Mouse (Mus musculus) T-cell, adult 2 months (primary cell): Measurements from ENCODE around the gene Pfn2.
"Not testable (repeated sequence)": the region's sequence is repeated elsewhere in the genome, so short reads cannot be mapped to it uniquely, and the experiment has no call there.

ENCODE experiments used
- DNase-seq: peaks from one replicate; pipeline ENCODE4 v3.0.0; 2022; ENCODE audit warnings: low spot score

Pfn2 gene

DNA sequence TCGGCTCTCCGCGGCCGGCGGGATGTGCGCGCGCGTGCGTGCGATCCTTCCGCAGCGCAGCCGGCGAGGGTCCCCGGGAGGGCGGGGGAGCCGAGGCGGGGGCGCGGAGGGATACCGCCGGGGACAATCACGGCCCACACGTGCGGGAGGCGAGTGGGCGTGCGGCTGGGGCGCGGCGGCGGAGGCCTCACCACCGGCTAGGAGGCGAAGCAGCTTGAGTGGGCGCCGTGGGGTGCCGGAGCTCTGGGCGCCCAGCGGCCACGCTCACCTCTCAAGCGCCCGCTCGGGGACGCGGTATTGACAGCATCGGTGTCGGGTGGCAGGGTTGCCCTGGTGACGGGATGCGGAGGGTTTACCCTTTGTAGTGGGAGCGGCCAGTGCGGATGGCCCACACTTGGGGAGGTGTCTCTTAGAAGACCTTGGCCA, at the start of gene Pfn2:
TSS of gene Pfn2 (minus strand) at position 320 of the 426 bp plus-strand sequence.
- DNase-seq = peak; percentile 59

GRCm38 (mm10) chr3:57882945-57883344, 35.1 kb upstream of the Pfn2 start:
- DNase-seq = no peak

DNA sequence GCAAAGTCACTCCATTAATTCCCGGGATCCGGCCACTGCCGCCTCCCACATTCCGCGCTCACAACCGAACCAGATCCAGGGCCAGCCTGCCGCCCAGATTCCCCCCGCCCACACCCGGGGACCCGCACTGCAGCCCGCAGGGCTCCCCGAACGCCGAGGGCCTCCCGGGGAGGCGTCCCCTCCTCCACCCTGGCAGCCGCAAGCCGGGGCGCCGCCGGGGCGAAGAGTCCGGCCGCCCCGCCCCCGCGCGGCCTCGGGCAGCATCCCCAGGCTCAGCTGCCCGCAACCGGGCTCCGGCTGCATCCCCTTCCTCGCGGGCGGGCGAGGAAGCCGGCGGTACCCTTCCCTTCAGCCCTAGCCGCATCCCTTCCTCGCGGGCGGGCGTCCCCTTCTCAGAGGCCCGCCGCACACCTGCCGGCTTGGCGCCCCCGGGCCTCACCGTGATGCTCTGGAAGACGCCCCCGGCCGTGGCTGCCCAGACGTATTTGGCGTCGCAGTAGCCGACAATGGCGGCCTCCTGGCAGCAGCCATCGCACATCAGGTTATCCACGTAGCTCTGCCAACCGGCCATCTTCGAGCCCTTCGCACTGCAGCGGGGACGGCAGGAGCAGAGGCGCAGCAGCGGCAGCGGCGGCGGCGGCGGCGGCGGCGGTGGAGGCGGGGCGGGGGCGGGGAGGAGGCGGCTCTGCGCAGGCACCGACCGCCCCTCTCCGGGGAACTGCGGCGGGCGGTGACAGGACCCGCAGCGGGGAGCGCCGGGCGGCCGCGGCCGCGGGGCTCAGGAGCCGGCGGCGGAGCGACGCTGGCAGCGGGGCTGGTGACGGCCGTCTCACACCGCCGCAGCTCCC, 743 bp downstream of the Pfn2 start:
- DNase-seq = peak; percentile 39

DNA sequence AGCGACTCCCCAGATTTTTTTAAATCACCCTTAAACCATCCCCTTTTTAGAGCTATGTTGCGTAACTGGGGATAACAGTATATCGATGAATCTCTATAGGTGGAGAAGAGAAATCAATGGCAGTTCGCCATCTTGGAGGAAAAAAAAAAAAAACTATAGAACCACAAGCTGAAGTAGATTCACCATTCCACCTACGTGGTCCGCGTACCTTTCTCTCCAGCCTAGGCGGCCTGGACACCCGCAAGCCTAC, 1.3 kb downstream of the Pfn2 start:
- no peak for DNase-seq

DNA sequence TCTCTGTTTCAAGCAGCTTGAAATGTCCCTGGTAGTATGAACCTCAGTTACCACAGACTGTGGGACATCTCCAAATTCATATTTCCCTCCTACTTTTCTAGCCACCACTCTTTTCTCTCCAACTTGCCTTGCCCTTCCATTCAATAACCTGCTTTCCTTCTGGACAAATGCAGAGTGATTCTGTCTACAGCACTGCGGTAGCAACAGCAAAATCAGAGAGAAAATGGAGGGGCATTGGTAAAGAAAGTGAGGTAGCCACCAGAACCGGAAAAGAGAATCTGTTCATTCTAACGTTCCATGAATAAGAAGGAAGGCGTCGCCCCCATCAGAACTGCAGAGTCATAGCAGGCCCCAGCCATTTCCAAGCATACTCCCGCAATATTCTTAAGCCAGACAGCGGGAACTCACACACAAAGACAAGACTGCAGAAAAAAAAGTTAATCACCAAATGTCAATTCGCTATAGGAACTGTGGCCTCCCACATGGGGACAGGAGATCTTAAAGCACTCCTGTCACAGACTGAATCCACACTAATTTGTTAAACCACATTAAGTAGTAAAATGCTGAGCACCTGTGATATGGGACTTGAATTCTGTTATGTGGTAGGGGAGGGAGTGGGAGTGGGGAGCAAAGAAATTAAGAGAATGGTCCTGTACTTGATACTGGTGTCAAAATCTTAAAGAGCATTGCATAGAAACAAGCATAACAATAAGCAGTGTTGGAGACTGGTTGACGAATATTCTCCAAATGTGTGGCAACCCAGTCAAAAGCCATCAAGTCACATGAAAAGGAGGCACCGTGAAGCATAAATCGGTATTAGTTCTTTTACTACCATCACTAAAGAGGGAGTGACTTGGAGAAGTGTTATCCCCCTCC, 1.9 kb downstream of the Pfn2 start:
- DNase-seq = no peak

DNA sequence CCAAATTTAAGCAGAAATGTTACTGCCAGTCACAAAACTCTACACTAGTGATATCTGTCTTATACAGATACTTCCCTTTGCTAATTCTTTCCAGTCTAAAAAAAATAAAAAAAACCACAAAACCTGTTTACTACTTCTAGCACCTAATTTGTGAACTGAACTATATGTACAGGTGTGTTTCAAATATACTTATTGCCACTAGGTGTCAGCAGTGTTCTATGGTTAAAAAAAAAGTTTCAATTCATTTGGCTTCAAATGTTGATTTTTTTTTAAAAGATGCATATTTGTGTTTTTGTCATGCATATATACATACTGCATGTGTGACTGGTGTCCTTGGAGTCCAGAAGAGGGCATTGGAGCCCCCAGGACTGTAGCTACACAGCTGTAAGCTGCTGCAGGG, 4.1 kb downstream of the Pfn2 start:
- no peak for DNase-seq

DNA sequence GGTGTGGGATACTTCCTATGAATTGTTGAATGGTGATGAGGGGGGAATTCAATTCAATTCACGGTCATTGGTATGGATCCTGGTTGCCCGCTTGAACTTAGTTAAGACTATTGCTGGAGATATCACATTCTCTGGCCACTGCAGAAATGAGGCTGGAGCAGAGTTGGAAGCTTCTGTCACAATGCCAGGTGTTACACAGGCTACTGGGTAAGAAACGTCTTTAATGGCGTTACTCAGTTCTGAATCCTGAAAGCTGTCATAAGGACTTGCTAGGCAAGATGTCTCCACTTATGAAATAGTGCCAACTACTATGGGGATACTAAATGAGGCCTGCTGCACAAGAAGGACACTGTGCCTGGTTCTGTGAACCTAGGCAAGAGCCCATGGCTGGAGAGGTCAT, 11.0 kb downstream of the Pfn2 start:
- DNase-seq = no peak

DNA sequence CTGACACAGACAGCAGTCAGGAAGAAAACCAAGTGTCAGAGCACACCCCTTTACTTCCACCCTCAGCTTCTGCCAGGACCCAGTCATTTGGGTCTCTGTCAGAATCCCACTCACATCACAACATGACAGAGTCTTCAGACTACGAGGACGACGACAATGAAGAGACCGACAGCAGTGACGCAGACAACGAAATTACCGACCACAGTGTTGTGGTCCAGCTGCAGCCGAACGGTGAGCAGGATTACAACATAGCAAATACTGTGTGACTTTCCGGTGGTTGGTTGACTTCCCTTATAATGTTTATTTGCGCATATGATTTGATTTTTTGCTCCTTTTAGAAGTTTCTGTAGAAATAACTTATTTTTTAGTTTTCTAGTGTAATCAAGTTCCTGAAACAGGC, 14.3 kb downstream of the Pfn2 start:
- no peak for DNase-seq

- no peak for DNase-seq
Measured at GRCm38 (mm10) chr3:57825866-57826265, 22.0 kb downstream of the Pfn2 start.

GRCm38 (mm10) chr3:57815447-57815846, 32.4 kb downstream of the Pfn2 start:
- no peak for DNase-seq

DNA sequence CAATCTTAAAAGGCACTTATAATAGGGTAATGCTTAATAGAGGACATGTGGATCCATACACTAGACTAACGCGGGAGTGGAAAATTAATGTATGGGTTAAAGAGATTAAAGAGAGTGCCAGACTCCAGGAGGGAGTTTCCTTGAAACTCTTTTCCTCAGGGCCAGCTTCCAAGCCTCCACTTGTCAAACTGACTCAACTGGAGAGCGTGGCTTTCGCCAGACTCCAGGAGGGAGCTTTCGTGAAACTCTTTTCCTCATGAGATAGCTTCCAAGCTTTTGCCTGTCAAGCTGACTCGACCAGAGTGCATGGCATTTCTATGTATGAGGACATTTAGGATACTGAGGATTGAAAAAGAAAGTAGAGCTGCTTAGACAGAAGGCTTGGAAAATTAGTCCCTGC, 52.8 kb downstream of the Pfn2 start:
- not testable (repeated sequence) for DNase-seq
